ENCODE assay signal across 8 mouse cellular contexts in the genomic region with DNA sequence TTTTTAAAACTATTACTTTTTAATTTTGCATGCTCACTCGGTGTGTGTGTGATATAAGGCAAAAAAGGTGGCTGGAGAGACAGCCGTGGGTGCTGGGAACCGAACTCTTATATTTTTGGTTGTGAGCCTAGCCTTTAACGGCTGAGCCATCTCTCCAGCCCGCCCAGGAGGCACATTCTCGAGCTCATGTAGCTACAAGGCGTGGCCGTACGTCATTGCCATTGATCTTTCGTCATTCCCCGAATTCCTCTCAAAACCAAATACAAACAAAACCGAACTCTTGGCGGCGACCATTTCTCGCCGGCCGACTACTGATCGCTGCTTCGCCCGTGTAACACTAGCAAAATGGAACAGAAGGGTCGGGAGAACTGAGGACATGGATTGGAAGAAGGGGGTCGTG. TPM values are rescaled to one million over a fixed set of nuclear protein-coding genes. Genes with fewer than 3 reads are reported as not detected.
DNase-seq lines count a peak whose midpoint lies in the region; ATAC-seq lines count a peak whose summit lies in the region.
"Not testable (repeated sequence)": the region's sequence is repeated elsewhere in the genome, so short reads cannot be mapped to it uniquely, and the experiment has no call there.

No protein-coding gene starts in this region.

- H3K27ac ChIP-seq in hindbrain, embryonic 13.5 days, result peak overlapping the region; percentile 91

- H3K4me1 ChIP-seq in hindbrain, embryonic 13.5 days (replicated peaks), result peaks cover 13% of the 10 kb centered on the region

- not testable (repeated sequence) for H3K27me3 ChIP-seq in hindbrain, embryonic 13.5 days

- H3K36me3 ChIP-seq in hindbrain, embryonic 13.5 days, result not testable (repeated sequence)

- H3K9me3 ChIP-seq in hindbrain, embryonic 13.5 days, result not testable (repeated sequence)

- peak overlapping the region; percentile 58 for H3K4me3 ChIP-seq in hindbrain, embryonic 13.5 days

- H3K9ac ChIP-seq in hindbrain, embryonic 13.5 days, result peak overlapping the region; percentile 82

- peak; percentile 91 for DNase-seq in R1 (ENCODE audit: low read depth, low spot score)
- DNase-seq in cerebellum, postnatal 14 days, result peak; percentile 98
- peak; percentile 91 to 95 for DNase-seq in frontal cortex, postnatal 14 days (ENCODE audit: low spot score in 2 of 2)
- DNase-seq in layer of hippocampus, postnatal 25 days (ENCODE audit: extremely low spot score in 1 of 2, low spot score in 1 of 2), result peak; percentile 98 to 99
- DNase-seq in lung, postnatal 14 days, result peak; percentile 96
- DNase-seq in ovary, postnatal 36 days (ENCODE audit: low spot score), result peak; percentile 89
- DNase-seq in thymus, postnatal 25 days, result peak; percentile 92

- under 1% methylated on average over 22 of the region's 22 CpGs for WGBS in hindbrain, embryonic 13.5 days

- H3K4me2 ChIP-seq in hindbrain, embryonic 13.5 days, result peak overlapping the region; percentile 37

- ATAC-seq in hindbrain, embryonic 13.5 days (ENCODE audit: low FRiP score), result peak; percentile 49

RNA-seq across cellular contexts. Expression of gene Klrb1c, which starts 29.0 kb away (rescaled TPM):
- polyA plus RNA-seq in hindbrain, embryonic 13.5 days (2015; fragmentation: Nextera tagmentation; extraction: Ambion mirVana), result not detected in 2 replicates
- not detected for total RNA-seq in layer of hippocampus, postnatal 25 days (2021)

RNA-seq across cellular contexts. Expression of gene Klrb1, which starts 37.2 kb away (rescaled TPM):
- 0.25 and 0.56 TPM in 2 replicates for polyA plus RNA-seq in hindbrain, embryonic 13.5 days (2015; fragmentation: Nextera tagmentation; extraction: Ambion mirVana)
- total RNA-seq in layer of hippocampus, postnatal 25 days (2021), result 1 to 10 TPM; 1.2 to 1.4 TPM

Comparison
In these comparisons a context has a peak if more than half of its experiments do, and no peak if none do; other contexts are left out.
1. Peak in every context shown above with its lines: DNase-seq, ATAC-seq, H3K4me3 ChIP-seq and H3K27ac ChIP-seq.